Mouse (Mus musculus): ENCODE data around the gene Nos1. TPM values are rescaled to one million over a fixed set of nuclear protein-coding genes. Genes with fewer than 3 reads are reported as not detected.
A peak's percentile ranks its signal among the peaks of the same experiment; 100 is the strongest.

Gene Nos1
- polyA plus RNA-seq, 1 experiment, result 0.28 TPM

DNA sequence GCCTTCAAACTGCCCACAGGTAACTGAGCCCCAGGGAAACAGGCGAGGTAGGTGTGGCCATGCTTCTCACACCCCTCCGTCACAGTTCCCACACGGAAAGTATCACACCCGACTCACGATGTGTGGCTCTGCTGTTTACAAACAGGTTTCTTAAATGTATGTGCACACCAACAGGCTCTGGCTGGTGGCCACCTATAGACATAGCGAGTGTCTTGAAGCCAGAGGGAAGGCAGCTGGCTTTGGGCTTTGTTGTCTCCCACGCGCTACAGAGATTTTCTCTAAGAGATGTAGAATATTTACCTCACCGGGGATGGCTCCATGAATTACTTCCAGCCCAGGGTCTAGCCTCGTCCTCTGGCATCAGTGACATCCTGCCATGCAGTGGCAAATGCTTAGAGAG, 118.5 kb downstream of the Nos1 start:
- H3K27ac ChIP-seq (replicated peaks; ENCODE audit: low read depth, low read length), result no peak overlapping the region
- no peaks in the 10 kb centered on the region for H3K4me1 ChIP-seq (ENCODE audit: control insufficient read depth, insufficient read depth, insufficient read length, low read length)
- no peak overlapping the region for H3K4me3 ChIP-seq (ENCODE audit: insufficient read depth, low read depth, low read length)

DNA sequence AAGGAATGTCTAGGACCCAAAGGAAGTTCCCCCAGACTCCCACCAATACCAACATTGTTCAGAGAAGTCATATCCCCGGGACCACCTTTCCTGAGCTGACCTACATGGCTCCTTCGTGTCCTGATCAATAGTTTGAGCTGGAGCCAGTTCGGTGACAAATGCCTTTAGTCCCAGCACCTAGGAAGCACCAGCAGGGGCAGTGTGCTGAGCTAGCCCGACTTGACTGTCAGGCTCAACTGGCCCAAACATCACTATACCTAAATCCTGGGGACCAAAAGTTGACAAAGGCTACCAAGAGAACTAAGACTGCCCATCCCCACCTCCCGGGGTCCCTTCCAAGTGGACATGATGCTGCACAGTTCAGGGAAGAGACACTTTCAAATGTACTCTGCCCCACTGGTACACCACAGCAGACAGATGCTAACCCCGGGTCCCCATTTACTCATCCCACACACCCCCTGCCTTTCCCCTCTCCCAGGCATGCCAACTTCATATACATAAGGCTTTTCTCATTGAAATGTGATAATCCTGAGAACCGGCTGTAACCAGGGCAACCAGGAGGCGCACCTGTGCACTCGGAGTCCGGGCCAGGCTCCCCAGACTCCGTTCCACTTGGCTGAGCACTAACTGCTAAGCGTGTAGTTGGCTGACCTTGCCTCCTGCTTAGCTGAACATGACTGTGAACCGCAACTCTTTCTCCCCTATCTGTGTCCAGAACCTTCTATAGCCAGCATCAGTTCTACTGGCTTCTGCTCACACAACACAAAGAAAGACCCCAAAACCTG, 120.3 kb downstream of the Nos1 start:
- H3K4me1 ChIP-seq (ENCODE audit: control insufficient read depth, insufficient read depth, insufficient read length, low read length), result no peaks in the 10 kb centered on the region
- no peak overlapping the region for H3K27ac ChIP-seq (replicated peaks; ENCODE audit: low read depth, low read length)
- no peak overlapping the region for H3K4me3 ChIP-seq (ENCODE audit: insufficient read depth, low read depth, low read length)

DNA sequence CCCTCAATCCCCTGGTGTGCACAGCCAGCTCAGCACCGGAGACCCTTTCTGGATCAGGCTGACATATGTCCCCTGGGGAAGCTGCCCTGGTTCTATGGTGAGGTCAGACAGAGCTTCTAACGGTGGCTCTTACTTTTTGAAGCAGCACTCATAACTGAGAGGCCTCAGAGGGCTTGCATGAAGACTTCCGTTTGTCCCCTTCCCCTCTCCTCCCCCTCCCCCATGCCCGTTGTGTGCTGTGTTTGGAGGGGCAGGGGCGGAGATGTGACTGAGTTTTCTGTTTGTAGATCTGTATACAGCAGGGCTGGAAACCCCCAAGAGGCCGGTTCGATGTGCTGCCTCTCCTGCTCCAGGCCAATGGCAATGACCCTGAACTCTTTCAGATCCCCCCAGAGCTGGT, 122.7 kb downstream of the Nos1 start:
- no peaks in the 10 kb centered on the region for H3K4me1 ChIP-seq (ENCODE audit: control insufficient read depth, insufficient read depth, insufficient read length, low read length)
- H3K4me3 ChIP-seq (ENCODE audit: insufficient read depth, low read depth, low read length), result no peak overlapping the region
- no peak overlapping the region for H3K27ac ChIP-seq (replicated peaks; ENCODE audit: low read depth, low read length)

DNA sequence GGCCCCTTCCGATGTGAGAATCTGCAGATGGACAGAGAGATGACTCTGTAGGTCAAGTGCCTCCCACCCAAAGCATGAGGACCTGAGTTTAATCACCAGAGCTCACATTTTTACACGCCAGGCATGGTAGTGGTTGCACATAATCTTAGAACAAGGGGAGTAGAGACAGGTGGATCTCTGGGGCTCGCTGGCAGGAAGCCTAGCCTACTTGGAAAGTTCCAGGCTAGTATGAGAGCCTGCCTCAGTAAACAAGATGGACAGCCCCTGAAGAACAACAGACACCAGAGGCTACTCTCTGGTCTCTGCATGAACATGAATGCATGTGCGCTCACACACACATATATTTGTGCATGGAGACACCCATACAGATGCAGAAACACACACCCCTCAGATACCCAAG, 124.9 kb downstream of the Nos1 start:
- Histone ChIP-seq H3K27ac (replicated peaks; ENCODE audit: low read depth, low read length) (no peak overlapping the region), H3K4me1 (ENCODE audit: control insufficient read depth, insufficient read depth, insufficient read length, low read length) (no peaks in the 10 kb centered on the region), H3K4me3 (ENCODE audit: insufficient read depth, low read depth, low read length) (no peak overlapping the region)

DNA sequence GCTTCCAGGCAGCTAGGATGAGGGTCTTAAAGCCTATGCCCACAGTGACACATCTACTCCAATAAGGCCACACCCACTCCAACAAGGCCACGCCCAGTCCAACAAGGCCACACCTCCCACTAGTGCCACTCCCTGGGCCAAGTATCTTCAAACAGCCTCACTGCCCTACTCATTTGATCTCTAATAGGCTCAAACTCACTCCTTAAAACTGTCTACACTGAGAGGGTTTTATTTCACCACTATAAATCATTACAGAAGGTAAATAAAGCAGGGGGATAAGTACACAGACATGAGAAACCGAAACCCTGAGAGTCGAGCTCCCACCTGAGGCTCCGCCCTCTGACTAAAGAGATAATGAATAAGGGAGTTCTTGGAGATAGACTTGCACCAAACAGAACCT, 128.7 kb downstream of the Nos1 start:
- H3K27ac ChIP-seq (replicated peaks; ENCODE audit: low read depth, low read length), result no peak overlapping the region
- no peak overlapping the region for H3K4me3 ChIP-seq (ENCODE audit: insufficient read depth, low read depth, low read length)
- no peaks in the 10 kb centered on the region for H3K4me1 ChIP-seq (ENCODE audit: control insufficient read depth, insufficient read depth, insufficient read length, low read length)

DNA sequence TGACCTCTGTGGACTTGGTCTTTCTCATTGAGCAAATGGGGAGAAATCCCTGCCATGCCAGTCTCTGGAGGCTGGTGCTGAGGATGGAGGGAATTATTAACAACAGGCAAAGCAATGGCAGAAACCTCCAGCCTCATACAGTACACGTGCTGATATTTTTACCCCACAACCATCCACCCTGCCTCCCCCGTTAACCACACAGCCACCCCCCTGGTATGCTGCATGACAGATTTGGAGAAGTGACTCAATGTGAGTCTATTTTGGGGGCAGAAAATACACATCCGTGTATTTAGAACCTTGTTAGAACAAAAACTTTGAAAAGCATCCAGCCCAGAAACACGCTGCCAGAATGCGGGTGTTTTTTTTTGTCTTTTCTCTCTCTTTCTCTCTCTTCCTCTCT, 135.5 kb downstream of the Nos1 start:
- no peaks in the 10 kb centered on the region for H3K4me1 ChIP-seq (ENCODE audit: control insufficient read depth, insufficient read depth, insufficient read length, low read length)
- no peak overlapping the region for H3K27ac ChIP-seq (replicated peaks; ENCODE audit: low read depth, low read length)
- H3K4me3 ChIP-seq (ENCODE audit: insufficient read depth, low read depth, low read length), result no peak overlapping the region

DNA sequence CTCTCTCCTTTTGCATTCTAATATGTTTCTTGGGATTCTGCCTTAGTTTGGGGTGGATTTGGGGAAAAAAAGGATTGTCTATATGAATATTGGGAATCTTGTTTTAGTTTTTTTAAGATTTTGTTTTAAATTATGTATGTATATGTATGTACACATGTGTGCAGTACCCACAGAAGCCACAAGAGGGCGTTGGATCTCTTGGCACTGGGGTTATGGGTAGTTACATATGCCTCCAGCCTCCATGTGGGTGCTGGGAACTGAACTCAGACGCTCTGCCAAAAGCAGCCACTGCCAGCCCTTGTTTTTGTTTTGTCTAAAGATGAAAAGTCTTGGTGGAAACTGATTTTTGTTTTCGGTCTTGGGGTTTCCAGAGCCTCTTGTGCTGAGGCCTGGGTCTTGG, 136.1 kb downstream of the Nos1 start:
- Histone ChIP-seq H3K4me3 (ENCODE audit: insufficient read depth, low read depth, low read length) (no peak overlapping the region), H3K27ac (replicated peaks; ENCODE audit: low read depth, low read length) (no peak overlapping the region), H3K4me1 (ENCODE audit: control insufficient read depth, insufficient read depth, insufficient read length, low read length) (no peaks in the 10 kb centered on the region)

DNA sequence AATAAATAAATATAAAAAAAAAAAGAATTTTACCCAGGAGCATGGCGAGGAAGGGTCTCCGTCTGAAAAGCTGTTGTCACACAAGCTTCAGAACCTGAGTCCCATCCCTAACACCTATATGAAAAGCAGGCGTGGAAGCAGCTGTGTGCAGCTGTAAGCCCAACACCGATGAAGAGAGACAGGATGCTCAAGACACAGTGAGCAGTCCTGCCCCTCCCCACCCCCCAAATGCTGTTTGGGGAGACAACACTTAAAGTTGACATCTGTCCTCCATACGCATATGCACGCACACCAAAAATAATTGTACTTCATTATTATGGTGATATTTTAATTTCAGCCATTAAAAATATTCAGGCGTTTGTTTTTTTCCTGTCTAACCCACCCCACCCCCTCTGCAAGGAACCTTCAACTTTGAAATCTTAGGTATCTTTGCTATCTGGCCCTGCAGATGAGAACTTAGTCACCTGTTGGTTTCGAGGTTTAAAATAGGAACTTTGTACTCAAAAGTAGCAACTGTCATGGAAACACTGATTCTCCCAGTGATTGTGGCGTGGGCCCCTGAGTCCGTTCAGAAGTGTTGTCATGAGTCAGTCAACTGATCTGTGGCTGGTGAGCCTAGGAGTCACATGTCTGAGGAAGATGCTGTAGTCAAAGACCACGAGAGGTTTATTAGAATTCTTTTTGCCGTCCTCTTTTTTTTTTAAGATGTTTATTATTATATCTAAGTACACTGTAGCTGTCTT, 141.1 kb downstream of the Nos1 start:
- Histone ChIP-seq H3K4me3 (ENCODE audit: insufficient read depth, low read depth, low read length) (no peak overlapping the region), H3K27ac (replicated peaks; ENCODE audit: low read depth, low read length) (no peak overlapping the region), H3K4me1 (ENCODE audit: control insufficient read depth, insufficient read depth, insufficient read length, low read length) (no peaks in the 10 kb centered on the region)

DNA sequence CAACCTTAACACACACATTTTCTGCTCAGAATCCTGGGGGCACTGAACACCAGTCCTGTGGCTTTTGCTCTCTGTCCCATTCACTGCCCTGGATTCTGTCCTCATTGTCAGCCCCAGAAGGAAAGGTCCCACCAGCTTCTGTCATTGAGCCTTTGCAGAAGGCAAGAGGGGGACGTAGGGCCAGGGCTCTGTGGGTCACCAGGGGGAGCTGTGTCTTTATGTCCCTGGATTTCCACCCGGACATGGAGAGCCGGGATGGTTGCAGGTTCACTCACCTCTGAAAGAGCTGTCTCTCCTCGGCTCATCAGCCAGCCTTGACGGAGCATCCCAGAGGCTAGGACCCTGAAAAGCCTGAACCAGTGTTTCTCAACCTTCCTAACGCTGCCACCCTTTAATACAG, 142.9 kb downstream of the Nos1 start:
- H3K27ac ChIP-seq (replicated peaks; ENCODE audit: low read depth, low read length), result no peak overlapping the region
- no peak overlapping the region for H3K4me3 ChIP-seq (ENCODE audit: insufficient read depth, low read depth, low read length)
- H3K4me1 ChIP-seq (ENCODE audit: control insufficient read depth, insufficient read depth, insufficient read length, low read length), result no peaks in the 10 kb centered on the region

DNA sequence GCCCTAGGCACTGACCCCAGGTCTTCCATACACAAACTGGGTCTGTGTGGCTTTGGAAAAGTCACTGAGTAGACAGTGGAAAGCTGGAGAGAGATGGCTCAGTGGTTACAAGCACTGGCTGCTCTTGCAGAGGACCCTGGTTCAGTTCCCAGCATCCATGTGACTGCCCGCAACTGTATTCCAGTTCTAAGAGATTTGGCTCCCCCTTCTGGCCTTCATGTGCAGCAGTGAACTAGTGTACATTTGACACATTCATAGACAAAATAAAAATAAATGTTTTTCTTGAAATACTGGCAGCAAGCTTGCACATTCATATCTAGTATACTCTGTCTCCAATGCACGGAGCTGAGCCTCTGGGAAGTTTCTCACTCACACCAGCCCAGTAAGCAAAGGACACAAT, 147.7 kb downstream of the Nos1 start:
- Histone ChIP-seq H3K4me3 (ENCODE audit: insufficient read depth, low read depth, low read length) (no peak overlapping the region), H3K4me1 (ENCODE audit: control insufficient read depth, insufficient read depth, insufficient read length, low read length) (no peaks in the 10 kb centered on the region), H3K27ac (replicated peaks; ENCODE audit: low read depth, low read length) (no peak overlapping the region)

DNA sequence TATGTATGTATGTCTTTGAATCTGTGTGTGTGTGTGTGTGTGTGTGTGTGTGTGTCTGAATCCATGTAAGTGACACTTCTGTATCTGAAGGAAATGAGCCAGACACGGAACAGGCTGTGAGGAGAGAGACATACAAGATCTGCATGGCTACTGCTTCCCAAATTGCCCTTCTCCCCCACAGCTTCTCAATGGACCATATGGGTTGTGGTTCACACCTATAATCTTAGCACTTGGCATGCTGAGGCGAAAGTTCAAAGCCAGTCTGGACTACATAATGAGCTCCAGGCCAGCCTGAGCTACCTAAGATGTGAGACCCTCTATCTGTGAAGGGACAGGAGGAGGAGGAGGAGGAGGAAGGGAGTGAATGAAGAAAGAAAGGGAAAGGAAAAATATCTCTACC, 151.4 kb downstream of the Nos1 start:
- Histone ChIP-seq H3K27ac (replicated peaks; ENCODE audit: low read depth, low read length) (no peak overlapping the region), H3K4me1 (ENCODE audit: control insufficient read depth, insufficient read depth, insufficient read length, low read length) (no peaks in the 10 kb centered on the region), H3K4me3 (ENCODE audit: insufficient read depth, low read depth, low read length) (no peak overlapping the region)

DNA sequence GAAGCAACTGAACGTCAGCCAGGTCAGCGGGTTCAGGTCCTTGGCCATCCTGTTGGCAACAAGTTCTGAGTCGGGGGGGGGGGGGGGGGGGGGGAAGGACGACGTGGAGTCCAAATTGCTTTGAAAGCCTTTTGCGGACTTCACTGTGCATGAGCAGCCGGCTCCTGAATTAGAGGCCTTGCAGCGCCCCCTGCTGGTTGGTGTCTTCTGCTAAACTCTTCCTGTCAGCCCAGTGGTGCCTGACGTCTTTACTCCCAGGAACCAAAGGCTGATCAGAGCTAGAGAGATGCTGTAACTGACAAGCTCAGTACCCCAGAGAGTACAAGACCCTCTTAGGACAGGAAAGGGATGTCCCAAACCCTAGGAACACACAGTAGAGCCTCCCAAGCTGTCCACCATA, 152.0 kb downstream of the Nos1 start:
- Histone ChIP-seq H3K4me1 (ENCODE audit: control insufficient read depth, insufficient read depth, insufficient read length, low read length) (no peaks in the 10 kb centered on the region), H3K27ac (replicated peaks; ENCODE audit: low read depth, low read length) (no peak overlapping the region), H3K4me3 (ENCODE audit: insufficient read depth, low read depth, low read length) (no peak overlapping the region)

DNA sequence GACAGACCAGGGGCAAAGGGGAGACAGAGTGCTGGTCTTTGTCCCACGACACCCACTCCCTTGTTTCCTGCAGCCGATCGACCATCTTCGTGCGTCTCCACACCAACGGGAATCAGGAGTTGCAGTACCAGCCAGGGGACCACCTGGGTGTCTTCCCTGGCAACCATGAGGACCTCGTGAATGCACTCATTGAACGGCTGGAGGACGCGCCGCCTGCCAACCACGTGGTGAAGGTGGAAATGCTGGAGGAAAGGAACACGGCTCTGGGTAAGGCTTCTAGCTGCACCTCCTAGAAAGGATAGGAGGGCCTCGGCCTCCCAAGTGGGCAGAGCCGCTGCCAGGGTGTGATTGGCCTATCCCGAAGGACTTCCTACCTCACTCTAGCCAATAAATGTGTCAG, 155.5 kb downstream of the Nos1 start:
- Histone ChIP-seq H3K27ac (replicated peaks; ENCODE audit: low read depth, low read length) (no peak overlapping the region), H3K4me3 (ENCODE audit: insufficient read depth, low read depth, low read length) (no peak overlapping the region), H3K4me1 (ENCODE audit: control insufficient read depth, insufficient read depth, insufficient read length, low read length) (no peaks in the 10 kb centered on the region)

DNA sequence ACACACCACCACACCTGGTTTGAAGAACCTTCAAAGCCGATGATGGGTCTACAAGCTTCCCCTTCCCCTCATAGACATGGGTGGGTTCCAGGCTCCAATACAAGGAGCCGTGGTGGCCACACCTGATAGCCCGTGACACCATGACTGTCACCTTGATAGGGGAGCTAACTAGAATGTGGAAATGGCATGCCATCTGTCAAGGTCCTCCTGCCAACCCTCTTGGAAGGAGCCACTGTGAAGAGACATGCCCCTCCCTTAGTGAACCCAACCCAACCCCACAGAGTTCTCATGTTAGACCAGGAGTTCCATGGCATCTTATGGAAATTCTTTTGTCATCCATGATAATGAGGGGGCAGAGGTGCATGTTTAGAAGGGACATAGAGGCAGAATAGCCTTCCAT, 156.4 kb downstream of the Nos1 start:
- Histone ChIP-seq H3K27ac (replicated peaks; ENCODE audit: low read depth, low read length) (no peak overlapping the region), H3K4me1 (ENCODE audit: control insufficient read depth, insufficient read depth, insufficient read length, low read length) (no peaks in the 10 kb centered on the region), H3K4me3 (ENCODE audit: insufficient read depth, low read depth, low read length) (no peak overlapping the region)

DNA sequence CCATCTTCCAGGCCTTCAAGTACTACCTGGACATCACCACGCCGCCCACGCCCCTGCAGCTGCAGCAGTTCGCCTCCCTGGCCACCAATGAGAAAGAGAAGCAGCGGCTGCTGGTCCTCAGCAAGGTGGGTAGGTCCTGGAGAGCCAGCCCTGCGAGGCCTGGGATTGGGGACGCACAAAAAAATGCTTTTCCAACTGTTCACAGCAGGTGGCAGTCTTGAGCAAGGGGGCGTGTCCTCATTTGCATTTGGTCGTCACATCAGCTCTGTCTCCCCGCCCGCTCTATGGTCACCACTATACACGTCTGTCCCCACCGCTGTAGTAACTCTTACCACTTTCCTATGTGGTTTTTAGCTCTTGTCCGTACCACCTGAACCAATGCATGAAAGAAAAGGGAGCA, 157.3 kb downstream of the Nos1 start:
- H3K4me1 ChIP-seq (ENCODE audit: control insufficient read depth, insufficient read depth, insufficient read length, low read length), result no peaks in the 10 kb centered on the region
- no peak overlapping the region for H3K27ac ChIP-seq (replicated peaks; ENCODE audit: low read depth, low read length)
- H3K4me3 ChIP-seq (ENCODE audit: insufficient read depth, low read depth, low read length), result peak overlapping the region; percentile 28

DNA sequence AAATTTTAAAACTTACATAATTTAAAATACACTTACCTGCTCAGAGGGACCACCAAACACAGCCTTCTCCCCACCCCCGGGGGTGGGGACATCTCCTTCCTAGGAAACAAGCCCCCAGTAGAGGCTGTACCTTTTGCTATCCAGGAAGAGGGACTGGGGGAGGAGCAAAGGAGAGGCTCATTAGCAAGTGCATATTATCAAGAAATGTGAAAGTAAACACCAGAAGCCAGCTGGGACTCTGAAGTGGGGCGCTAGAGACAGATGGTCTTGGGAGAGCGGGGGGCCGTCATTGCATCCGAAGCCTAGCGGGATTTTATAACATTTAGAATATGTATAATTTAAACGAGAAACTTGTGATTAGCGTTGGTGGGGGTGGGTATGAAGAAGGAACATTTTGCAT, 158.6 kb downstream of the Nos1 start:
- no peak overlapping the region for H3K4me3 ChIP-seq (ENCODE audit: insufficient read depth, low read depth, low read length)
- H3K4me1 ChIP-seq (ENCODE audit: control insufficient read depth, insufficient read depth, insufficient read length, low read length), result no peaks in the 10 kb centered on the region
- no peak overlapping the region for H3K27ac ChIP-seq (replicated peaks; ENCODE audit: low read depth, low read length)

Data from brown adipose tissue, adult 24 weeks (tissue).